Mouse (Mus musculus) gastrocnemius, adult 18-20 months (tissue): ENCODE measurements around the gene Ctnnd2. TPM values are rescaled to one million over a fixed set of nuclear protein-coding genes. Genes with fewer than 3 reads are reported as not detected.

Source experiments
- DNase-seq: peaks from one replicate; pipeline ENCODE4 v3.0.0; 2021; ENCODE audit warnings: low spot score
- total RNA-seq, 2 experiments: library from RNA; stranded (reverse); gene quantifications; 2 replicates each; pipeline ENCODE4 v1.2.3; 2021

Ctnnd2 gene
- total RNA-seq, 2 experiments from 2014 or later = 0.09 TPM; not detected in 1

DNA sequence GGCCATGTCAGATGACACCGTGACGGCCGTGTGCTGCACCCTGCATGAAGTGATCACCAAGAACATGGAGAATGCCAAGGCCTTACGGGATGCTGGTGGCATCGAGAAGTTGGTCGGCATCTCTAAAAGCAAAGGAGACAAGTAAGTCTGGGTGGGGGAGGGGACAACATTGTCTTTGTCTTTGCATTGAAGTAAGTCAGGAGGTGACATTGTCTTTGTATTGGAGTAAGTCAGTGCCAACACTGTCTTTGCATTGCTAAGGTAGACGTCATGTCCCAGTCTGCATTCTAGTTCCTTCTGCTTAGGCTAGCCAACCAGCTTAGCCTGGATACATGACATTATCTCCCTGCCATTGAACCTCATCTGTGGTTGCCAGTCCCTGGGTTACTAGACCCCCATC, 794.4 kb downstream of the Ctnnd2 start:
- DNase-seq = no peak

DNA sequence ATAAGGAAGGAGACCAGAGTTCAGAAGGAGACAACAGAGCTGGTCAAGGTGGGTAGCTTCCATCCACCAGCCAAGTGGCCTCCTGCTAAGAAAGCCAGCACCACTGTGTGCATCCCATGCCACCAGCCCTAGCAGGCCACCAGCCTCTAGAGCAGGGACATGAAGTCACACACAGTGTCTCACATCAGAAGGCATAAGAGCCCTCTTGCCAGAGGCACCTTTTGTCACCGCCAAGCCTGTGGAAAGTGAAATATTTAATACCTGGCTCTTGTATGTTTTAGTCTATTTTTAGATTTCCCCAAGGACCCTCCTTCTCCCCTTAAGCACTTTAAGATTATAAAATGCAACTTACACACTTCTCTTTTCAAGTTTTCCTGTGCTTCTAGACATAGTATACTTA, 802.0 kb downstream of the Ctnnd2 start:
- DNase-seq = no peak

DNA sequence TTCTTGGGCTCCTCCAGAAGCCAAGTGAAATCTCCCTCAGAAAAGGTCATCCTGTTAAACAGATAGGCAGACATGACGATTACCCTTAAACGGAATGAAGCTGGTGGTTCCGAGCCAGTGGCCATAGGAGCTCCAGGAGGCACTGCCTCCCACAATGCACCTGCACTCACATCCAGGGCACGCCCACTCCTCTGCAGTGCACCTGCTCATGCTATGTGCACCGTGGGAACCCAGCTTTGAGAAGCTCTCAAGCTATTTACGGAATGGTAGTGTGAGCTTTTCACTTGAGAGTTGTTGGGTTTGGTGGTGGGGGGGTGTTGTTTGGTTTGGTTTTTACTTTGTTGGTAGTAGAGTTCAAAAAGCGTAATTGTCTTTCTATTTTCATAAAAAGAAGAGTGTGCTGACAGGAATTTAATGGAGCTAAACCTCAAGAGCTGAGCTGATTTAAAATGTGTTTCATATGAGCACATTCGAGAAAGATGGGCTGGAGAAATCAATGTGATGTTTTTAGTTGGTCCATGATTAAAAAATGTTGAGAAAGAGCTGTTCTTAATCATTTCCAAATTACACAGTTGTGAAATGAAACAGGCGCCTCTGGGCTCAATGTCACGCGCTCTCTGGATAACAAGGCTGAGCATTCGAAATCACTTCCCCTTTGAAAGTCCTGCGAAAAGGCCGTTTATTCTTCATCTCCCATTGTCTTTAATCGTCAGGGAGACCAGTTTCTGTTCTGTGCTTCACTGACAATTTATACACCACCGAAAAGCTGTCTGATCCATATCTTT, 802.8 kb downstream of the Ctnnd2 start:
- DNase-seq = no peak

DNA sequence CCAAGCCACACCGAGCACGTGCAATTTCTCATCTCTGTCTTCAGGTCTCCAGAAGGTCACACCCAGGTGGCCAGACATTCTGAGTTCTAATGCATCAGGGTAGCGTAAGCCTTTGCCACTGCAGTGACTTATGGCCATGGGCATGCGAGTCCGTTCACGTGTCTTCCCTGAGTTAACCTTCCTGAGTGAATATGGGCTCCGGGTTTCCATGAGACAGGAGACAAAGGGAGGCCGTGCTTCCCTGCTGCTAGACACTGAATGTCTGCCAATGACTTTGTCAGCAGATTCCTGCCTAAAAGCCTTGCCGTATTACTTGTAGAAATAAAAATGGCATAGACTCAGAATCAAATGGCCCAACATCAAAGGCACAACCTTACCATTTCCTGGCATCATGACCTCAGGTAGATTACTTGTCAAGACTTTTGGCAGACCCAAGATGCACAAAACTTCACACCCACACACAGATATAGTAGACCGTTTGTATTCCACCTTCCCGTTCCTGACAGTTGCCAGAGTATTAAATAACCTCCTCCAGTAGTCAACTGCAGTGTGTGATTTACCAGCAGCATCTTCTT, 804.9 kb downstream of the Ctnnd2 start:
- no peak for DNase-seq

DNA sequence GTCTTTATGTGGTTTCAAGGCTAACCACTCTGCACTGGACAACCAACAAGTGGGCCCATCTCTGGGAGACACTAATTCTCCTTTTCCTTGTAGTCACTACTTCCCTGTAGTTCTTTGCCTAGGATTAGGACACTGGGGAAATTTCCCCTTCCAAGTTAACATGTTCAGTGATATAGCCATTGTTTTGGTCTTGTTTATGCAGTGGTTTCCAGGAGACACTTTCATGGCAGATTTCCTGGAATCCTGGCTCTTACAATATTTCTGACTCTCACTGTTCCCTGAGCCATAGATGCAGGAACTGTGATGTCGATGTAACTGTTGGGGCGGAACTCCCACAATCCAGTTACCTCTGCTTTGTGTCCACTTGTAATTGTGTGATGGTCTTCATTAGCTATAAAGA, 814.5 kb downstream of the Ctnnd2 start:
- peak; percentile 4 for DNase-seq

DNA sequence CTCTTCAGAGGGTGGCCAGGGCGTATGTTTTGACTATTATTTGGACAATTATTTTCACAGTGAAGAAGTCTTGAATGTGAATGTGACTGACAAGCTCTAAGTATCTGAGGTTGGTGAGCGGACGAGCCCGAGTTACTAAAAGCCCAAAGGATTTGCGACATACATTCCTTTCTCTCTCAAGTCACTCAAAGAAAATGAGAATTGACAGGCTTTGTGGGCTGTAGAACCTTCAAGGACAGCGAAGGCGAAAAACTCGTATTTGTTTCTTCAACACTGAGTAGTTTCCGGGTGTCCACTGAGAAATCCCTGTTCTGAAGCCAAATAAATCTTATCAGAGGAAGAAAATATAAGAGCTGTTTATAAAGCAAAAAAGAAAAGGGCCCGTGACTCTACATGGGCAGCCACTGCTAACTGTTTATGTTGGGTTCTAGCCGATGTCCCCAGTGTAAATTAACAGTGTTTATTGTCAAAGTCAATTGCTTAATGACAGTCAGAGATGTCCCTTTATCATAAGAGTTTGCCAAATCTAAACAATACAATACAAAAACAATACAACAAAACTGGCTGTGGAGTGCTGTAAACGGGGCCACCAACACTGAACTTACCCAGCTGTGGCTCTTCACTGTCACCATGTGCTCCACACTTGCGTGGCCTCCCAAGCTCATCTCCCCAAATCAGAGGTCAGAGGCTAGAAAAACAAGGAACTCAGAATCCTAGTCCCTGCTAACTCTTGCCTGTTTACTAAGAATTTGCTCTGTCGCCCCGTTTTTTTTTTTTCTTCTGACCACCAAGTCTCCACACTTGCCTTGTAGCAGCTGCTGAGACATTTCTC, 818.2 kb downstream of the Ctnnd2 start:
- DNase-seq = no peak

DNA sequence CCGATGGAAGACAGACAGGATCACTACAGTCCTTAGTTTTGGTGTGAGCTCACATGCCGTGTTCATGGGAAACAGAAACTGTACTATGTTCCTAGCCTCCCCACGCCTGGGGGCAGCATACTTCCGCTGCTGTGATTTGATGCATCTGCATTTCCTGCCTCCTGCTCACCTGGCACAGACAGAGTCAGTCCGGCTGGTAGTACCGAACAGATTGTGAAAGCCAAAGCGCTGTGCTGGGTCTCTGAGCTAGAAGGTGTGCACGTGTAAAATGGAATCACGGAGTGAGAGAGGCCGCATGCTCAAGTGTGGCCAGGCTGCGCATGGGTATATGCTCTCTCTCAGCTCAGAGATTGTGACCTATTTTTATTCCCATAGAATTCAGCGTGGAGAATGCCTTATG, 820.0 kb downstream of the Ctnnd2 start:
- DNase-seq = no peak

DNA sequence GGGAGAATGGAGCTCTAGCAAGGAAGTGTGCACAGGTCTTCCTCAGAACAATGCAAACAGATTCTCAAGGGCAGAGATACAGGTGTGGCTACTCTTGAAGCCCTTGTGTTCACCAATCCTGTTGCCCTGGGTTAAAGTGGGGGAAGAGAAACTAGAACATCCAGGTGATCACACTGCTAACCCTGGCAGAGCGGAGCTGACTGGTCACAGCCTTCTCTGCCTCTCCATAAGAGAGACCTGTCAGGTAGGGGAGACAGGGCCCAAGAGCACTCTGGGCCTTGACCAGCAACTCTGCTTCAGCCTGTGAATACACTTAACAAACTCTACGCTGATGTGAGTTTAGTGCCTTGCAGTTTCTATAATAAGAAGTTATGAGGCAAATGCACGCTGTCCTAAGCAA, 820.5 kb downstream of the Ctnnd2 start:
- DNase-seq = no peak

DNA sequence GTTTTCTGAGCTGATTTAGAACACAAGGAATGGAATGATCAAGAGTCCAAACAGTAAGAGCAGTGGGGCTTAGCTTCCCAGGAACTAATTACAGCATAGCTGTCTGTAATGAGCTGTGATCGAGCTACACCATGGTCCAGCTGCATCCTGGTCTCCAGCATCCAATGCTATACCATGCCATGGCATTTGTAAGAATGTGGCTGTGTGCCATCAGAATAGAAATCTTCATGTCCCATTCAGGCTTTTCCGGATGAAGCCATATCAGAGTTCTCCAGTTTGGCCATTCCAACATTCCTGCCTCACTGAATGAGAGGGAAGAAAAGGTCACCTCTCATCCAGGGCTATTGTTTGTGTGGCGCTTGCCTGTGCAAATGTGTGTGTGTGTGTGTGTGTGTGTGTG, 823.0 kb downstream of the Ctnnd2 start:
- no peak for DNase-seq

DNA sequence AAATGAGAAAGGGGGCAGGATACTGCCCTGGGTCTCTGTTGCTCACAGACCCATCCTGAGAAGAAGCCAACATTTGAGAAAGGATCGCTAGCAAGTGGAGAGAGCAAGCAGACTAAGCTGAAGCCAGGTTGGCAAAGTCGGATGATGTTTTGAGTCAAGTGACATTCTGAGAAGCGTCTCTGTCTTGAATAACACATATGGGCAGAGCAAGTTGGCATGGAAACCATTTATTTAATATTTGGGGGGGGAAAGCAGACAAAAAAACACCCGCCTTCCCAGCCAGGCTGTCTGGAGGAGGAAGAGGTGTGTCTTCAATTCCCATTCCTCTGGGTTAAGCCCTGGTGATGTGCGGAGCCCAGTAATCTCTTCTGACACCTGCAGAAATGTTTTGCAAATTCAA, 832.1 kb downstream of the Ctnnd2 start:
- DNase-seq = no peak

DNA sequence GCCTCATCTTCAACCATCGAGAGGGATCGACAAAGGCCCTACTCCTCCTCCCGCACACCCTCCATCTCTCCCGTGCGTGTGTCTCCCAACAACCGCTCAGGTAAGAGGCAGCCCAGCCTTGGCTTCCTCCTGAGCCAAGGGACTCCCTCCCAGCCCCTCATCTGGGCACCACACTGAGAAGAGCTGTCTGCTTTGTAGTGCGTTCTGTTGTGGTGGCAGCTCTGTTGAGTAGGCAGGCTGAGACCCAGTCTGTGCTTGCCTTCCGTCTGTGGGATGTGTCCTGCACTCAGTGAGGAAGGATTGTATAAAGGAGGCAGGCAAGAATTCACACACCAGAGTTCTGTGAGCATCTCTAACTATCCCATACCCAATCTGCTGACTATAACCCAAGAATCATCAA, 832.6 kb downstream of the Ctnnd2 start:
- DNase-seq = no peak

DNA sequence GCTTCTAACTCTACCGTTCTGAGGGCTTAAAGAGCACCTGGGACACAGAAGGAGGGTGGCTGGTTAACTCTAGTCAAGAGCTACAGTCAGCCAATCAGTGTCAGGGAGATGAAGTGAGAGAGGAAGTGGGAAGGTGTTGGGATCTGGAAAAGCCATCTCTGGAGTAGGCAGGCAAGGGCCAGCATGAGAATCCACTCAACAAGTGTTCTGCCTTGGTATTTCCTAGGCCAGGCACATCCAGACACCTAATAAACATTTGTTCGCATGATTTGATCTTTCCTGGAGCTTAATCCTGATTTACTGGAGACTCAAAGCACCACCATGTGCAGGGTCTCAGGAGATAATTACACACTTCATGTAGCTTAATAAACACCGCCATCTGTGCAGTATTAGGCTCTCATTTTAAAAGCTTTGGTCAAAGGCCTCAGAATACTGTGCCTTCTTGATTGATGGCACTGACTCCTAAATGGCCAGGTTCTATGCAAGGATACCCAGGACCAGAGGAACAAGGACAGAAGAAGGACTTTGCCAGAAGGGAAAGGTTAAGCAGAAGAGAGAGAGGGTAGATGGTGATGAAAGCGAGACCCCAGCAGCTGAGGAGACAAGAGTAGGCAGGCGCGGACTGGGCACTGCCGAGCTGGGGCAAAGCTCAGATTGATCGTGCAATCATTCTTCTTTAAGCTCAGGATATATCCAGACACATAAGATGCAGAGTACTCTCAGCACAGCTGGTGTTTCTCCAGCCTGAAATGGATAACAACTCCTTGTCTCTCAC, 833.8 kb downstream of the Ctnnd2 start:
- DNase-seq = no peak

DNA sequence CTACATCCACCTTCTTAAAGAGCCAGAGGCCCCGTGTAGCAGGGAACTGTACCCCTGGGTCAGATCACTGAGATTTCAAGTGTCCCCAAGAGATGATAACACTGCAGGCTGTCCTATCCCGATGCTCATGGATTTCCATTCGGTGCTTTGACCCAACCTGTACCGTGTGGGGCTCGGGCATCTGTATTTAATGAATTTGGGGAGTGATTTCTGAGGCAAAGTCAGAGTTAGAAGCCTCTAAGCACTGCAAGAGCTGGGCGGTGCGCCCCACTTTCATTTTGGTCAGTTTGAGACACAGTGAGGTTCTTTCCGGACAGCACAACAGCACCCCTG, 834.4 kb downstream of the Ctnnd2 start:
- DNase-seq = no peak

DNA sequence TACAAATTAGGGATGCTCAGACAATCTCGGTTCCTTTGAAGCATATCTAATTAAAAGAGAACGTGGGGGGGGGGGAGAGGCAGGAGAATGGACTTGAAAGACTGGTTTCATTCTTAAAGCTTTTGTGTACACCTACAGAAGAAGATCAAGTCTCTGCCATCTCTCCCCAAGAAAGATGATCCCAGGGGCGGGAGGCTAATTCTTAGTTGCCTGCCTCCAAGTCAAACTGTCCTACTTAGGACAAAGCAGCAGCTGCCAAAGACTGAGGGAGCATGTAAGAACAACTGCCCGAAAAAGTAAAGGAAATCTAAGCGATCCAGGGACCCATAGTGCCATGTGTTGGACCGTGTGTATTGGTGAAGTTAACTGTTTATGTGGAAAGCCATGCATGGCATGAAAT, 836.2 kb downstream of the Ctnnd2 start:
- no peak for DNase-seq

DNA sequence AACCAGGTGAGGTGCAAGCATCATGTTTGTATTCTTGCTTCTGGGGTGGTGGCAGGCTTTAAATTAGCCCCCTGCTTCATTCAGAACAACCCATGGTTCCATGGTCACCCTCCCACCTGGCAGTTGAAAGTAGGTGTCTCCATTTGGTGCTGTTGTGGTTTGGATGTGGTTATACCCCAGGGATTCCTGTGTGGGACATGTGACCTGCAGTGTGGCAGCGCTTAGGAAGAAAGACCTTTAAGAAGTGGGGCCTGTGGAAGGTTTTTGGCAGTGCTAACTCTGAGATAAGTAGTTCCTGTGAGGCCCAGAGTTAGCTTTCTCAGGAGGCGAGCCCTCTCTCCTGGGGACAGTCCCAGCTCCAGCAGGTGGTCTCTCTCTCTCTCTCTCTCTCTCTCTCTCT, 848.4 kb downstream of the Ctnnd2 start:
- no peak for DNase-seq

DNA sequence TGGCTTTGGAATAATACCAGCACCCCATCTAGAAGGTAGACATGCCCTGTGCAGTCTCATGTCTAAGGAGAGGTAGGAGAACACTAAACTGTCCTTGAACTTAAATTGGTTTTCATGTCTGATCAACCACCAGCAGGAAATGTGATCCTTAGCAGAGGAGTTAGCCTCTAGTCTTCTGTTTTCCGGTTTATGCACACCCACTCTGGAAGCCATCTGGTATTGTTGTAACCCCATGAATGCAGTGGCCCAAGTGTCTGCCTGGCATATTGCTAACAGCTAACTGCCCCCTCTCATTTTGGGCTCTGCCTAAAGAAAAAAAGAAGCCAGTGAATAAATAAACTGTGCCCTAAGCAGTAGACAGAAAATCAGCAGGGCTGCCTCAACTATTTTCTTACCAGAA, 849.6 kb downstream of the Ctnnd2 start:
- DNase-seq = no peak

DNA sequence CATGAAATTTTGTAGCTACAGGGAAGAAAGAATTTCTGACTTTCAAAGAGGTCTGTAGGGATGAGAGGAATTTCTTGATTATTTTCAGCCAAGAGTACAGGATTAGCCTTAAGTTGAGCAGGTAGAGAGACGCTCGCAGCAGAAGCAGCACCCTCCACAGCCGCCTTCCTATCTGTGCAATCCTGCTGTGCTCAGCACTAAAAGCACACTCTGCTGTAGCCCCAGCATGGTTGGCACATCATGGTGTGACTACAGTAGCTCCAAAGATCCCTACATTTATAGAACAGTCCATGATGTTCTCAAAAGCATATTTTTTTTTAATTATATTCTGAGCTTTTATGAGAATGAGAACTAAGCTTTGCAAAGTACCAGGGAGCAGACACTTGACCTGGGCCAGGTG, 850.1 kb downstream of the Ctnnd2 start:
- DNase-seq = no peak

DNA sequence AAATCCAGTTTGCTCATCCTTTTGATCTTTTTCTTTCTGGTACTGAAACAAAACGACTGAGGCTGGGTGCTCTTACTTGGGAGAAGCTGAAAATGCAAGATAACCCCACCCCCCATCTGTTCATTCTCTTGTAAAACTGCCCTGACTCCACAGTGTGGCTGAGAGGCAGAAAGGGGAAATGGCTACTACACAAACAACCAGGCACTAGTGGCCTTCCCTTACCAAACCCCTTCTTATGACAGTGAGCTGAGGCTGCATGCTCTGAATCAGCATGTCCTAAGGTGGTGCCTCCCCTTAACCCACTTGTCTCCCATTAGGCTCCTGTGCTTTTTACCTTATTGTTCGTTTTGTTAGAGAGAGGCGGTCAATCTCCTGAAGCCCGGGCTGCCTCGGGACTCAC, 851.4 kb downstream of the Ctnnd2 start:
- no peak for DNase-seq

DNA sequence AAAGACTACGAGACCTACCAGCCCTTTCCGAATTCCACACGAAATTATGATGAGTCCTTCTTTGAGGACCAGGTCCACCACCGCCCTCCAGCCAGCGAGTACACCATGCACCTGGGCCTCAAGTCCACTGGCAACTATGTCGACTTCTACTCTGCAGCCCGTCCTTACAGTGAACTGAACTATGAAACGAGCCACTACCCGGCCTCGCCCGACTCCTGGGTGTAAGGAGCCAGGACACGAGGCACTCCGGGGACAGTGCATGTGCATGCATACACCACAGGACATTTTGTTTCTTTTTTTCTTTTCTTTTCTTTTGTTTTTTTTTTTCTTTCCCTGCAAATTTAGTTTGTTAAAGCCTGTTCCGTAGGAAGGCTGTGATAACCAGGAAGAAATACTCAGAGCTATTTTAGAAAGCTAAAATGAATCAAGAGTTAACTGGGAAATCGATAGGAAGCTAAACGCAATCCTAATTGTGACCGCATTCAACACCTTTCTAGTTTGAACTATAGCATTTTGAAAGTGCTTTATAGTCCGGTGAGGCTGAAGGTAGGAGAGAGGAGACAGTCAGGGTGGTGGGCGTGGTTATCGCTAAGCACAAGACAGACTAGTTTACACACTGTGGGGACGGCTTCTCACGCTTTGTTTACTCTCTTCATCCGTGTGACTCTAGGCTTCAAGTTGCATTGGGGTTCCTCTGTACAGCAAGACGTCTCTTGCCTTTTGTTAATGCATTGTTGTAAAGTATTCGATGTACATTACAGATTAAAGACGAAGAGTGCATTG, 855.2 kb downstream of the Ctnnd2 start:
- DNase-seq = no peak

DNA sequence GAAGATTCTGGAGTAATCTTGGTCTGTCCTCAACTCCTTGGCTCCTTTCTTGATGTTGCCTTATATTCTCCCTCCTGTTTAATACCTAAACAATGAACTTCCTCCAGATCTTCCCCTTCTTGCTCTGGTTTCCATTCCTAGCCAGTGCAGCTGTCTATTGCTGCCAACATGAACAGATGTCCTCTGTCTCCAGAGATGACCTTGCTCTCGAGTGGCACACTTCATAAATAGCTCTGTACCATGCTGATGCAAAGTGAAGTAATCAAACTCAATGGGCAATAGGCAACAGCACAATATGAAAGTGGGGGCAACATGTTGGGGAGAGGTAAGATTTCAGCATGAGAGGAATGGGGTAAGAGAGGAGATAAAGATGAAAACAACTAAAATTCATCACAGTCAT, 872.6 kb downstream of the Ctnnd2 start:
- no peak for DNase-seq

DNA sequence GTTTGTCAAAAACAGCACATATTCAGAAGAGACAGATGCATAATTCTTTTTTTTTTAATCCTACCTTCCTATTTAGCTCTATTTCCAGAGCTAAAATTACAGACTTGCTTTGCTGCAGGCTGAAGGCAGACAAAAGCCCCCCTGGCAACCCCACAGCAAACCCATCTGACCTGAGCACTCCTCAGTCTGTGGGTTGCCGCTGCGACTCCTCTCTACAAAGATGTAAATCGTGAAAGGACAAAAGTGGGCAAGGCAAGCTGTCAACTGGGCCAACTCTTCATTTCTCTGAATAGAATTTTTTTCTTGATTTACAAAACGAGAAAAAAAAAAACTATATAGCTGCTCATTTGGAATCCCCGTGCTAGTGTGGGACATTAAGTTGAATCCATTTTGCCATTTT, 879.1 kb downstream of the Ctnnd2 start:
- DNase-seq = no peak
